Mouse (Mus musculus): ENCODE measurements around the gene Ceacam18. TPM values are rescaled to one million over a fixed set of nuclear protein-coding genes. Genes with fewer than 3 reads are reported as not detected.

Ceacam18 gene
- total RNA-seq (2012; rRNA removed), result 0.08 and 0.13 TPM in 2 replicates
- under 1 TPM in 1 of 2 experiments, not detected in 1; 0.04 TPM for polyA plus RNA-seq (2012; ENCODE audit: insufficient read depth in 1 of 2, insufficient read length in 2 of 2, low read depth in 1 of 2, low replicate concordance in 2 of 2, missing spikeins in 1 of 2)

DNA sequence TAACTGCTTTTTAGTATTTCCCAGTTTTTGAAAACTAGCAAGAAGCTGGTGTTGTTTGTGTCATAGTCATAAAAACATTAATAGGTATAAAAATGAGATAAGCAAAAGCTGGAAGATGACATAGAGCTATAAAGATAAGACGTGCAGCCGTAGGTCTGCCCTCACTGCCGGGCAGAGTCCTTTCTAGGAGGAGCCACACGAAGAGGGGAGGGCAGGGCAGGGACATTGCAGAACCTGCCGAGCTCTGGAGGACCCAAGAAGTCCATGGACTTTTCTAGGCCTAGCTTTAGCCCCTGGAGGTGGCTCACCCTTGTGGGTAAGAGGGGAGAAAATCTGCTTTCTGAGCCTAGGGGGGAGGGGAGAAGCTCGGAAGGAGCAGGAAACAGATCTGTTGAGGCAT lies at the start of gene Ceacam18:
Gene Ceacam18, plus strand, starts transcription at position 208 of the 400 bp plus-strand sequence.
- no peak within 1 kb of the TSS for H3K9ac ChIP-seq (ENCODE audit: control insufficient read depth, low read depth, low read length, poor library complexity, severe bottlenecking)
- H3K27me3 ChIP-seq (ENCODE audit: control insufficient read depth in 1 of 2, insufficient read depth in 2 of 2, low read length in 2 of 2), result no peaks in the 10 kb centered on the region
- H3K9me3 ChIP-seq (replicated peaks; ENCODE audit: insufficient read depth, low read length), result no peaks in the 10 kb centered on the region
- H3K36me3 ChIP-seq (ENCODE audit: control insufficient read depth in 1 of 2, insufficient read depth in 2 of 2, low read length in 2 of 2), result no peaks in the 10 kb centered on the region; a peak in 1 of 4 replicates
- H3K4me1 ChIP-seq (ENCODE audit: control insufficient read depth in 1 of 2, insufficient read depth in 2 of 2, low read length in 2 of 2), result peaks cover 0 to 2% of the 10 kb centered on the region in 2 experiments; a peak in 2 of 4 replicates
- H3K27ac ChIP-seq (ENCODE audit: control insufficient read depth, low read depth, low read length), result no peak within 1 kb of the TSS
- no peaks in the 10 kb centered on the region for H3K79me2 ChIP-seq (ENCODE audit: control insufficient read depth, insufficient read depth, low read length, poor library complexity)
- H3K4me3 ChIP-seq (ENCODE audit: control insufficient read depth in 1 of 2, insufficient read depth in 1 of 2, low read depth in 2 of 2, low read length in 2 of 2), result 0 out of 4 replicates have a peak within 1 kb of the TSS, but pooled peaks of 1 of the 2 experiments have one; percentile 15
- TF ChIP-seq CTCF (IDR thresholded peaks at IDR 0.05 in 2 of 3, conservative IDR thresholded peaks at IDR 0.05 in 1 of 3; ENCODE audit: control insufficient read depth in 1 of 3, insufficient read depth in 1 of 3, low read depth in 2 of 3, low read length in 3 of 3, poor library complexity in 1 of 3, severe bottlenecking in 1 of 3) (no peak), ZC3H11A (IDR thresholded peaks at IDR 0.05; ENCODE audit: low read depth, low read length) (no peak), ZNF384 (IDR thresholded peaks at IDR 0.05; ENCODE audit: low read depth, low read length) (no peak), MAX (IDR thresholded peaks at IDR 0.05; ENCODE audit: low read length) (no peak), E2F4 (IDR thresholded peaks at IDR 0.05; ENCODE audit: borderline replicate concordance, low read depth, low read length) (no peak), RCOR1 (IDR thresholded peaks at IDR 0.05; ENCODE audit: low read depth, low read length) (no peak), TBP (IDR thresholded peaks at IDR 0.05; ENCODE audit: low read depth, low read length) (no peak), ZMIZ1 (IDR thresholded peaks at IDR 0.05; ENCODE audit: low read depth, low read length) (no peak), POLR2AphosphoS2 (IDR thresholded peaks at IDR 0.05; ENCODE audit: low read length) (no peak), USF1 (IDR thresholded peaks at IDR 0.05; ENCODE audit: low read depth, low read length) (no peak), GABPA (IDR thresholded peaks at IDR 0.05; ENCODE audit: low read depth, low read length) (no peak), HCFC1 (IDR thresholded peaks at IDR 0.05; ENCODE audit: low read depth, low read length) (no peak), SMC3 (IDR thresholded peaks at IDR 0.05; ENCODE audit: low read depth, low read length) (no peak), GATA1 (IDR thresholded peaks at IDR 0.05; ENCODE audit: low read depth, low read length) (no peak)
- peak; percentile 2 for DNase-seq (ENCODE audit: low read depth, low spot score)

GRCm38 (mm10) chr7:43584790-43585189 lies 49.7 kb upstream of the Ceacam18 start:
- peak; percentile 18 for DNase-seq (ENCODE audit: low read depth, low spot score)
- TF ChIP-seq USF2 (IDR thresholded peaks at IDR 0.05; ENCODE audit: borderline replicate concordance in 1 of 2, insufficient read depth in 1 of 2, low read depth in 1 of 2, low read length in 2 of 2), result no peak
- peak in 2 of 3 experiments; percentile 5 to 6; a peak in 1 of 6 replicates for TF ChIP-seq CTCF (IDR thresholded peaks at IDR 0.05 in 2 of 3, conservative IDR thresholded peaks at IDR 0.05 in 1 of 3; ENCODE audit: control insufficient read depth in 1 of 3, insufficient read depth in 1 of 3, low read depth in 2 of 3, low read length in 3 of 3, poor library complexity in 1 of 3, severe bottlenecking in 1 of 3)
- peaks cover 3% of the 10 kb centered on the region in 2 experiments; a peak in 3 of 4 replicates for H3K4me1 ChIP-seq (ENCODE audit: control insufficient read depth in 1 of 2, insufficient read depth in 2 of 2, low read length in 2 of 2)
- H3K4me3 ChIP-seq (ENCODE audit: control insufficient read depth in 1 of 2, insufficient read depth in 1 of 2, low read depth in 2 of 2, low read length in 2 of 2), result no peak overlapping the region
- H3K79me2 ChIP-seq (ENCODE audit: control insufficient read depth, insufficient read depth, low read length, poor library complexity), result peaks cover 18% of the 10 kb centered on the region
- H3K27me3 ChIP-seq (ENCODE audit: control insufficient read depth in 1 of 2, insufficient read depth in 2 of 2, low read length in 2 of 2), result no peaks in the 10 kb centered on the region
- no peaks in the 10 kb centered on the region for H3K9me3 ChIP-seq (replicated peaks; ENCODE audit: insufficient read depth, low read length)
- peaks cover 0 to 20% of the 10 kb centered on the region in 2 experiments; a peak in 3 of 4 replicates for H3K36me3 ChIP-seq (ENCODE audit: control insufficient read depth in 1 of 2, insufficient read depth in 2 of 2, low read length in 2 of 2)
- no peak overlapping the region for H3K9ac ChIP-seq (ENCODE audit: control insufficient read depth, low read depth, low read length, poor library complexity, severe bottlenecking)
- no peak overlapping the region for H3K27ac ChIP-seq (ENCODE audit: control insufficient read depth, low read depth, low read length)

All from MEL (cell line).